Mouse (Mus musculus) embryo, embryonic 11 days (tissue): ENCODE data around the gene Swap70.

Experiments used
- DNase-seq: peaks from one replicate; pipeline ENCODE4 v3.0.0-alpha.2; 2015

Swap70 gene

GRCm38 (mm10) chr7:110313392-110314055 lies 92.0 kb downstream of the Swap70 start:
- no peak for DNase-seq

- no peak for DNase-seq
These were observed 92.9 kb downstream of the Swap70 start for GRCm38 (mm10) chr7:110314401-110314890.

GRCm38 (mm10) chr7:110315352-110315751 lies 93.8 kb downstream of the Swap70 start:
- DNase-seq, result no peak

GRCm38 (mm10) chr7:110317412-110317811 lies 95.9 kb downstream of the Swap70 start:
- DNase-seq, result no peak

GRCm38 (mm10) chr7:110318971-110319519 lies 97.5 kb downstream of the Swap70 start:
- no peak for DNase-seq

- no peak for DNase-seq
These were observed 99.6 kb downstream of the Swap70 start for GRCm38 (mm10) chr7:110321106-110321505.

GRCm38 (mm10) chr7:110324852-110325251 lies 103.3 kb downstream of the Swap70 start:
- DNase-seq, result no peak

- DNase-seq, result no peak
These were observed 104.0 kb downstream of the Swap70 start for GRCm38 (mm10) chr7:110325381-110326110.
